Mouse (Mus musculus) urinary bladder, postnatal 25 days (tissue): ENCODE measurements around the gene Lrrc1.
"Not testable (repeated sequence)": the region's sequence is repeated elsewhere in the genome, so short reads cannot be mapped to it uniquely, and the experiment has no call there.

ENCODE experiments used
- DNase-seq: peaks from one replicate; pipeline ENCODE4 v3.0.0; 2022; ENCODE audit warnings: low spot score

Lrrc1 gene

DNA sequence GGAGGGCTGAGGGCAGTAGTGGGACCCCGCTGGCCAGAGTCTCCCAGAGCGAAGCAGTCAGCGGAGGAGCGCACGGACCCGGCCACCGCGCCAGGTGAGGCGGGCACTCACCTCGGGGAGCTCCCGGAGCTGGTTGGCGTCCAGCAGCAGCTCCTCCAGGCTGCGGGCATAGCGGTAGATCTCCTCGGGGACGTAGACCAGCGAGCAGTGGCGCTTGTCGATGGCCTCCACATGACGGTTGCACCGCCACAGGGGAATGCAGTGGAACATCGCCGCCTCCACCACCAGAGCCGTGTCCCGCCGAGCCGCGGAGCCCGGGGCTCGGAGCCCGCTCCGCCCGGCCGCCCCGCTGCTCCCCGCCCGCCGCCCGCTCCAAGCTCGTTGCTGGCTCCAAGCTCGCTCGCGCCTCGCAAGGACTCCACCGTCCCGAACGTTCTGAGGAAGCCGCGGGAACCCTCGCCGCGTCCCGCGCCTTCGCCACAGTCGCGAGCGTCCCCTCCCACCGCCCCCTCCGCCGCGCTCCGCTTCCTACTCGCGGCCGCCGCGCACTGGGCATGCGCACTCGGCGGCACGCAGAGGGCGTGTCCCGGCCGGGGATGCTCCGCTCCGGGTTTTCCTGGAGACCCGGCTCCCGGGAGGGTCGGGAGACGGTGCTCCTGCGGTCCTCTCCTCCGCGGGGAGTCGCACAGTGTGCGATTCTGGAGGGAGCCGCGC is at the start of gene Lrrc1:
Gene Lrrc1 (minus strand): TSS at position 517 of the 714 bp plus-strand sequence.
- peak; percentile 88 for DNase-seq

DNA sequence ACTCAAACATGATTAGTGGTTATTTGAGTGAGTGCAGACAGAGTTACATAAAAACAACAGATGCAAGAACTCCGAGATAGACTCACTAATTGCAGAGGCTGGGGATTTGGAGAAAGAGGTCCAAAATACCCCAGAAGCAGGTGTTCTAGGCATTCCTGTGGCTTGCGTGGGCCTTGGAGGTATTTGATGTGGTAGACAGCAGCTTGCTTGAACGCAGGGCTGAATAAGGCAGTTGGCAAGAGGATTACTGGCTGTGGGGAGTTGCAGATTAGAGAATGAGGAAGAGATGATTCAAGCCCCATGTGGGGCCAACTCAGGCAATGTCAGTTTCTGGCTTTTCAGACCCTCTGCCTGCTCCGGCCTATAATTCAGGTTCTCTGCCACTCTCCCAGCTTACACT is 47.8 kb upstream of the Lrrc1 start:
- DNase-seq, result no peak

DNA sequence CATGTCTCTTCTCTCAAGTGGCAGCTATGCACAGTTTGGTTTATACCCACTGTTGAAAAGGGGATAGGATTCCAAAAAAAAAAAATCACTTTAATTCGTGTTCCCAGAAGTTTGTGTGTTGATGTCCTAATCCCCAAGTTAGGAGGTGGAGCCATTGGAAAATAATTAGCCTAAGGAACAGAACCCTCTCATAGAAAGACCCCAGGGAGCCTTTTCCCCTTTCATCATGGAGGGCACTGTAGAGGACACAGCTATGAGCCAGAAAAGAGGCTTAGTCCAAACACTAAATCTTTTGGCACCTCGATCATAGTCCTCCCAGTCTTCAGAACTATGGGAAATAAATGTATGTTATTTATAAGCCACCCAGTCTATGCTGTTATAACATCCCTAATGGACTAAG is 44.8 kb upstream of the Lrrc1 start:
- no peak for DNase-seq

DNA sequence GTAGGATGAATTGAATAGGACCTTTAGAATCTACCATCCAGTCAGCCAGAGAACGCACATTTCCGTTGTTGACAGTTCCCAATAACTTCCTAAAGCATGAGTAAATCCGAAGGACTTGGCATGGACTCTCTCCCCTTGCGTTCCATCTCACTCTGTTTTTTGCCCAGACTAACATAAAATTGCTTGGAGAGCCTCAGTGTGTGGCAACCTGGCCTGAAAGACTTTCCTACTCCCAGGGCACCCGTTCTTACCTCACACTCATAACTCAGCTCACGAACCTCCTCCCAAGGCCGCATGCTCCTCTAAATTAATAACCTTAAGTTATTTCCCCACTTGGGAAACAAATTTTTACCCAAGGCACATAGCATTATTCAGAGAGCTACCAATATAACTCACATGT is 42.9 kb upstream of the Lrrc1 start:
- no peak for DNase-seq

DNA sequence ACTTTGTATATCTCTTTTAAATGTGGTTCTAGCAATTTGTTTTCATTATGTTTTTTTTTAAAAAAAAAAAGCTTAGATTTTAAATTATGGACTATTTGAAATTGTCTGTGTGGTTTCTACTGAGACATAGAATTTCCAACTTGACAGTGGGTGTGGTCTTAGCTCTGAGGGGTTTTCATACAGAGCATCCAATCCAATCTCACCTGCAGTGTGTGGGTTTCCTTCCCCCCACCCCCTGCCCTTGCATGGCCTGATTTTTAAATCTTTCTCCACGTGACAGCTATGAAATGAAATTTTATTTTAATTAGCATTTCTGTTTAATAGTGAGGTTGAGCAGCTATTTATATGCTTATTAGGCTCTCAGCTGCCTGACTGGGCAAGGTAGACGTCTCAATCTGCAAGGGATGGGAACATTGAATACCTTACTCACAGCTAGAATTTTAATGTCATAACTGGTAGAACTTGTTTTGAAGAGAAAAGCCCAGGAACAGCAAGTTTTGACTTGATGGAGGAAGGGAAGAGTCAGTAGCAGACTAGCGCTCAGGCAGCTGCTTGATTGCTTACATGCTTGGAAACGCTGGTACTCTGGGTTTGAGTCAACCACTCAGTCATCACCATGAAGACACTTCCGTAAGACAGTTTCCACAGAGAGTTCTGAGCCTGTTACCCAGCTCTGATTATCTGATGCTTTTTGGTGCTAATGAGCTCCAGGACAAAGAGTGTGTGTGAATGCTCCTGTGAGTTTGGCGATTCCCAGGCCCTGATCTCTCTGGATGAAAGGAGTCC is 42.3 kb upstream of the Lrrc1 start:
- no peak for DNase-seq

DNA sequence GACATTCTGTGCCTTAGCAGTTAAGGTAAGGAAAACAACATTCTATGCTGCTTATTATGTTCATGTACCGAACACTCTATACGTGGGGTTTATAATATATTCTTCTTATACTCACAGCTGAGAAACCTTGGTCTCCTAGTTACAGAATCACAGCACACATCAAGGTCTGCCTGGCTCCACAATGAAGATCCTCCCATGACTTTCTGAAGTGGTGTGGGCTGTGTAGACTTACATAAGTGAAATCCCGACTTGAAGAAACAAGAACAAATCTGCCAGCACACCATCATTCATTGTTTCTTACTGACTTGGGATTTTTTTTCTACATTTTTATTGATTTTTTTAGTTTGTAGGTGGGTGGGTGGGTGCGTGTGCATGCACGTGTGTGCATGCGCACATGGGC is 40.1 kb upstream of the Lrrc1 start:
- no peak for DNase-seq

DNA sequence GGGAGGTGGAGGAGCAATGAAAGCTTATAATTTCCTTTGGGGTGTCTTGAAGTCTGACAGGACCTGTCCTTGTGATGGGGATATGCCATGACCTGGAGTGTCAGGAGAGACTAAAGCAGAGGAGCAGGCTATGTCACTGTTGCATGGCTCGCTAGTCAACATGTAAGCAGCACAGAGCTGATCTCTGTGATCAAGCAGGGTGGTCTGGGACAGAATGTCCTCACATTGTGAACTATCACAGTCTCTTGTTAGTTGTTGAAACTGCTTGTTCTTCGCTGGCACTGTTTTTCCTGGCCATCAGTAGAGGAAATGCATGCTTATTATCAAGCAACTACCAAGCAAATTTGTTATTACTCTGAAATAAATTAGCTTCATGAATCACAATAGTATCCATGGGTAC is 38.6 kb upstream of the Lrrc1 start:
- DNase-seq, result no peak

- DNase-seq, result no peak
Observed at GRCm38 (mm10) chr9:77579827-77580226, 35.2 kb upstream of the Lrrc1 start.

GRCm38 (mm10) chr9:77577931-77578330 is 33.3 kb upstream of the Lrrc1 start:
- DNase-seq, result no peak

GRCm38 (mm10) chr9:77577409-77577808 is 32.7 kb upstream of the Lrrc1 start:
- DNase-seq, result no peak

- no peak for DNase-seq
Observed at GRCm38 (mm10) chr9:77576320-77576719, 31.6 kb upstream of the Lrrc1 start.

DNA sequence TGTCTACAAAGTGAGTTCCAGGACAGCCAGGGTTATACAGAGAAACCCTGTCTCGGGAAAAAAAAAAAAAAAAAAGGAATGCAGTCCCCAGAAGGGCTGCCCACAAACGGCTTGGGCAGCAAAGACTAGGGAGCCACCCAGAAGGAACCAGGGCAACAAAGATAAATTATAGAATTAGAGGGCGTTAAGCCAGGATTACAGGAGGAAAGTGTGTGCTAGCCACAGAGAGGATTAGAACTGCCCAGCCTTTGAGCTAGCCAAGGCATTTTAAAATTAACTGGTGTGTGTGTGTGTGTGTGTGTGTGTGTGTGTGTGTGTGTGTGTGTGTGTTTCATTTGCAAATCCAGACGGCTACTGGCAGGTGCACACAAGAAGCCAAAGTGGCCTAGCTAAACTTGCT is 30.3 kb upstream of the Lrrc1 start:
- DNase-seq, result not testable (repeated sequence)

DNA sequence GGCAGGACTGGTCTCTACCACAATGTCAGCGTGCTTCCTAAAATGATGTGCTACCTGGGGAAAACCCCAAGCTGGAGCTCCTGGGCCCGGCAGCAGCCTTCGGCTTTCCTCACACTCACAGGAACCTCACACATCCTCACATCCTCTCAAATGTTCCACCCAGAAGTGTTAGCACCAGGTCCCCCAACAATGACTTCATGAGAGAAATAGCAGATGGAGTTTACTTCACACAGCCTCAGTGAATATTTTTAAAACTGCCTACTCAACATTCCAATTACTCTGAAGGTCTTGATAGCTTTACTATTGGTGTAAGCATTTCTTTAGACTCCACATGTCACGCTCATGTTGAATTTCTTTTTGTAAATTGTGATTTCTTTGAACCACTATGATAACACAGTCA is 27.2 kb upstream of the Lrrc1 start:
- no peak for DNase-seq

- DNase-seq, result no peak
Observed at GRCm38 (mm10) chr9:77568789-77569506, 24.3 kb upstream of the Lrrc1 start.

DNA sequence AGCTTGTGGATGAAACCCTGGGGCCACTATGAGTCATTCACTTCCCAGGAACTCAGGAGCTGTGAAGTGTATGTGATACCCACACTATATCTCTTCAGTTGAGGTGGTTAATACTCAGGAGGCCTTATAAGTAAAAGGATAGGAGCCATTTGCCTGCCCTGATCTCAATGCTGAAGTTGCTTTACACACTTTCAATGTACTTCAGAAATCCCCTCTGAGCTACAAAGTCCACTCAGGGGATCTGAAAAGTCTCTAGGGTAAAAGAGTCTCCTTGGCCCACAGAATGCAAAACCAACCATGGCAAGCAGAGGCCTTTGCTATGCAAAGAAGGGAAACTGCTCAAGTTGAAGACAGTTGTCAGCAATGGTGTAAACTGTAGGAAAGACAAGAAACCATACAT is 17.2 kb upstream of the Lrrc1 start:
- no peak for DNase-seq

DNA sequence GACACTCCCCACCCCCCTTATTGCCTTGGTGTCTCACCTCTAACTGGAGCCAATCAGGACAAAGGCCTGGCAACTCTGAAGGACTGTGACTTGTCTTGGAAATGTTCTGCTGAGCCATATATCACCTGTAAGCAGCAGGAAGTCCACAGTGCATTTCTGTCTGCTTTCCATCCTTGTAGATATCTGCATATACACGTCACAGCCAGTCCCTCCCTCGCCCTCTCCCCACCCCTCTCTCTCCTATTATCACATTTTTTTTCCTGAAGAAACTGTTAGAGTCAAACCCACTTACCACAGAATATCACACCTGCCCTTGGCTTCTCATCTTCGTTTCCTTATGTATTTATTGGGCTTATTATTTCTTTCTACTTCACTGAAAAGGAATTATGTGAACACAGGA is 13.3 kb upstream of the Lrrc1 start:
- no peak for DNase-seq

DNA sequence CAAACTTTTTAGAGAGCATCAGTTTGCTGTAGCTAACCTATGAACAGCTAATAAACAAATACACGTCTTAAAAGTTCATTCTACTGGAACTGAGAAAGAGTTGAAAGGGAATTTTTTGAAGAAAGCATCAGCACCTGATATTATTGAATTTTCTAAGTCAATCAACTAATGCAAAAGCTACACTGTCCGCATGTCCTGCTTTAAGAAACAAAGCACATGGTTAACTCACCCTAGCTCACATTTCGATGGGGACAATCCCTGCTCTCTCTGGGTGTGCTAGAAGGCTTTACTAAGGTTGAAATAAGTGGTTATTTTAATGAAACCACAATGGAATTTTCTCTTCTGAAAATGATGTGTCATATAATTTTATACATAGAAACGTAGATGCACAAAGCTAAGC is 12.5 kb upstream of the Lrrc1 start:
- DNase-seq, result no peak

- no peak for DNase-seq
Observed at GRCm38 (mm10) chr9:77556435-77556834, 11.8 kb upstream of the Lrrc1 start.

DNA sequence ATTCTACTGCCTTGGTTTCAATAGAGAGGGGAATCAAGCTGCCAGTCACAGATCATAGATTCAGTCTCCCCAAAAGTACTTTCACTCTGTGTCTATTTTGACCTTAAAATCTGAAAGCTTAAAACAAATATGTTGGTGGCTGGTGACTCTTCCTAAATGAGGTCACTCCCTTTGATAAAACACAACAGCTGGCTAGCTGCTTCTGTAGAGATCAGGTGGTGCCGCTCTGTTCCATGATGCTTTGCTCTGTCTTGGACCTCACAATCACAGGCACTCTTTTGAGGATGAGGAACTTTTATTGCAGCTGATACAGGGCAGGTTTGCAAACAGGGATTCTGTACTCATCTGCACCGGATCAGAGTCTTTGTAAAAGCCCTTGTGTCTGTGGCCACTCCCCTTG is 8.8 kb upstream of the Lrrc1 start:
- no peak for DNase-seq

- no peak for DNase-seq
Observed at GRCm38 (mm10) chr9:77551036-77551512, 6.4 kb upstream of the Lrrc1 start.

- DNase-seq, result no peak
Observed at GRCm38 (mm10) chr9:77546010-77546409, 1.3 kb upstream of the Lrrc1 start.

DNA sequence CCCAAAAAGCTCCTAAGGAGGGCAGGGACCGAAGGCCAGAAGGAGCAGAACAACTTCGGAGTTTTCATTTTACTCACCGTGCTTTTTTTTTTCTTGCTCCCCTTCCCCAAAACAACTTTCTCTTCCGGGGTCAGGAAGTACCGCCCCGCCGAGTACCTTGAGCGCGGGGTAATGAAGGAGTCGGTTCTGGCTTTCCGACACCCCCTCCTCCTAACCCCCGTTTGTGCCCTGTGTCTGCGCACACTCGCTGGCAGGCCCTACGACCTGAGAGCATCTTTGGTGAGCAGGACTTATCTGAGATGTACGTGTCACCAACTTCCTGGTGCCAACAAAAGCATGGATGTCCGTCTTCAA is 375 bp upstream of the Lrrc1 start:
- no peak for DNase-seq
